Mouse (Mus musculus) cerebral cortex, adult 2 months (tissue): ENCODE results near the gene Ttc34.

Source experiments
- WGBS: fragments of 180-500 bp; shearing (Covaris S2); methylation state at CpG from one replicate; pipeline ENCODE4 v1.1.7; 2018; 5-methylcytosine and 5-hydroxymethylcytosine counted together

Ttc34 gene

GRCm38 (mm10) chr4:154837170-154837569 lies at the start of gene Ttc34:
Gene Ttc34 (plus strand): TSS chr4:154837459.
- WGBS, result 51% methylated on average over 2 of the region's 2 CpGs

- WGBS, result 36% methylated on average over 13 of the region's 13 CpGs
These were observed 49.1 kb upstream of the Ttc34 start for GRCm38 (mm10) chr4:154787960-154788702.

GRCm38 (mm10) chr4:154791894-154792293 lies 45.4 kb upstream of the Ttc34 start:
- 86% methylated on average over 7 of the region's 7 CpGs for WGBS

- WGBS, result 85% methylated on average over 7 of the region's 7 CpGs
These were observed 43.8 kb upstream of the Ttc34 start for GRCm38 (mm10) chr4:154793499-154793898.

GRCm38 (mm10) chr4:154797834-154798233 lies 39.4 kb upstream of the Ttc34 start:
- 20% methylated on average over 4 of the region's 4 CpGs for WGBS

- 86% methylated on average over 5 of the region's 5 CpGs for WGBS
These were observed 36.7 kb upstream of the Ttc34 start for GRCm38 (mm10) chr4:154800543-154800942.

- WGBS, result 31% methylated on average over 26 of the region's 26 CpGs
These were observed 35.0 kb upstream of the Ttc34 start for GRCm38 (mm10) chr4:154802210-154802609.

GRCm38 (mm10) chr4:154825662-154826061 lies 11.6 kb upstream of the Ttc34 start:
- WGBS, result 38% methylated on average over 6 of the region's 6 CpGs

- WGBS, result 49% methylated on average over 7 of the region's 7 CpGs
These were observed 11.0 kb upstream of the Ttc34 start for GRCm38 (mm10) chr4:154826224-154826623.

- WGBS, result 63% methylated on average over 7 of the region's 7 CpGs
These were observed 10.1 kb upstream of the Ttc34 start for GRCm38 (mm10) chr4:154827181-154827580.

GRCm38 (mm10) chr4:154827861-154828610 lies 9.2 kb upstream of the Ttc34 start:
- WGBS, result 68% methylated on average over 10 of the region's 10 CpGs

- WGBS, result 44% methylated on average over 9 of the region's 9 CpGs
These were observed 5.2 kb upstream of the Ttc34 start for GRCm38 (mm10) chr4:154831915-154832573.

GRCm38 (mm10) chr4:154836183-154836915 lies 910 bp upstream of the Ttc34 start:
- WGBS, result 76% methylated on average over 7 of the region's 7 CpGs

GRCm38 (mm10) chr4:154838741-154839140 lies 1.5 kb downstream of the Ttc34 start:
- WGBS, result 90% methylated on average over 13 of the region's 13 CpGs

- WGBS, result 50% methylated on average over 11 of the region's 11 CpGs
These were observed 2.1 kb downstream of the Ttc34 start for GRCm38 (mm10) chr4:154839406-154839805.

- 82% methylated on average over 1 of the region's 1 CpGs for WGBS
These were observed 15.4 kb downstream of the Ttc34 start for GRCm38 (mm10) chr4:154852696-154853095.

GRCm38 (mm10) chr4:154853881-154854280 lies 16.6 kb downstream of the Ttc34 start:
- 66% methylated on average over 4 of the region's 4 CpGs for WGBS

- 51% methylated on average over 12 of the region's 12 CpGs for WGBS
These were observed 17.6 kb downstream of the Ttc34 start for GRCm38 (mm10) chr4:154854676-154855345.

- under 1% methylated on average over 92 of the region's 110 CpGs for WGBS
These were observed 18.6 kb downstream of the Ttc34 start for GRCm38 (mm10) chr4:154855721-154856479.

- 17% methylated on average over 9 of the region's 9 CpGs for WGBS
These were observed 19.2 kb downstream of the Ttc34 start for GRCm38 (mm10) chr4:154856480-154856837.

- 87% methylated on average over 7 of the region's 7 CpGs for WGBS
These were observed 19.6 kb downstream of the Ttc34 start for GRCm38 (mm10) chr4:154856882-154857281.
